Mouse (Mus musculus) kidney, embryonic 15.5 days (tissue): Measurements from ENCODE around the gene Kcnk6. TPM values are rescaled to one million over a fixed set of nuclear protein-coding genes. Genes with fewer than 3 reads are reported as not detected.
A peak's percentile ranks its signal among the peaks of the same experiment; 100 is the strongest.

Source experiments
- ATAC-seq: fragments of 200-750 bp; cut with Nextera tagmentation; replicated peaks from 2 replicates; pipeline ENCODE4 v1.8.0; 2017; ENCODE audit warnings: moderate TSS enrichment; ENCODE audit not compliant: low FRiP score
- H3K27ac ChIP-seq: fragments of 300-500 bp; sonication (generic); 2 replicates; pipeline ENCODE4 v1.5.1; 2015; ENCODE audit warnings: mild to moderate bottlenecking, inconsistent platforms
- H3K27me3 ChIP-seq: fragments of 300-500 bp; sonication (generic); 2 replicates; pipeline ENCODE4 v1.6.1; 2015; ENCODE audit warnings: inconsistent platforms
- H3K36me3 ChIP-seq: fragments of 300-500 bp; sonication (generic); 2 replicates; pipeline ENCODE4 v1.6.1; 2015; ENCODE audit warnings: inconsistent platforms
- H3K4me1 ChIP-seq: fragments of 300-500 bp; sonication (generic); 2 replicates; pipeline ENCODE4 v1.6.1; 2015; ENCODE audit warnings: inconsistent platforms
- H3K4me2 ChIP-seq: fragments of 300-500 bp; sonication (generic); 2 replicates; pipeline ENCODE4 v1.6.1; 2015; ENCODE audit warnings: moderate library complexity, mild to moderate bottlenecking, inconsistent platforms
- H3K4me3 ChIP-seq: fragments of 300-500 bp; sonication (generic); replicated peaks from 2 replicates; pipeline ENCODE4 v1.5.1; 2015; ENCODE audit warnings: mild to moderate bottlenecking, inconsistent platforms
- H3K9ac ChIP-seq: fragments of 300-500 bp; sonication (generic); 2 replicates; pipeline ENCODE4 v1.6.1; 2015; ENCODE audit warnings: mild to moderate bottlenecking, inconsistent platforms
- H3K9me3 ChIP-seq: fragments of 300-500 bp; sonication (generic); replicated peaks from 2 replicates; pipeline ENCODE4 v1.6.1; 2016; ENCODE audit warnings: inconsistent platforms
- WGBS: fragments of 180-500 bp; shearing (Covaris S2); methylation state at CpG from one replicate; pipeline ENCODE4 v1.1.7; 2015; ENCODE audit warnings: mixed read lengths; 5-methylcytosine and 5-hydroxymethylcytosine counted together
- polyA plus RNA-seq: library from polyadenylated mRNA; unstranded; fragments of >200 nt; fragmentation: Nextera tagmentation; extraction: Ambion mirVana; gene quantifications from 2 replicates; pipeline ENCODE4 v1.2.1, GENCODE M21; 2015

Gene Kcnk6
- polyA plus RNA-seq, 1 experiment from 2014 or later = 1.7 TPM

DNA sequence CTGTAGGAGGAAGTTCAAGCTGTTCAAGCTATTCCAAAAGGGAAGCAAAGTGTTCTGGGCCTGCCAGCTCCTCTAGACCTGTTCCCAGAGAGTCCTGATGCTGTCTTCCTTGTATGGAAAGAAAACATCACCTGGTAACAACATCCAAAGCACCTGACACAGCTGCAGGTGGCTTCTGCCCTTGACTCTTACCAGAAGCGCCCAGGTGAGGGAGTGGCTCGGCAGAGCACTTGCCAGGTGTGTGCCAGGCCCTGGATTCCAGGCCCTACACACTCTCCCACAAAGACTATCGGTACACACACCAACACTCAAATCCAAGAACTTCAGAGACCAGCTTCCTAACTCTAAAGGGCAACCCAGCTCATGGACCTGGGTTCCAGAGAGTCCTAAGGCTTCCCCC, 31.5 kb upstream of the Kcnk6 start:
- H3K9me3 ChIP-seq = no peaks in the 10 kb centered on the region
- H3K4me1 ChIP-seq = peaks cover 46% of the 10 kb centered on the region
- no peak for ATAC-seq
- no peak overlapping the region for H3K4me2 ChIP-seq
- H3K36me3 ChIP-seq = peaks cover 5% of the 10 kb centered on the region; the same call in 1 of the 2 replicates
- no peaks in the 10 kb centered on the region for H3K27me3 ChIP-seq
- 91% methylated on average over 3 of the region's 3 CpGs for WGBS
- no peak overlapping the region for H3K9ac ChIP-seq
- H3K27ac ChIP-seq = no peak overlapping the region
- no peak overlapping the region for H3K4me3 ChIP-seq

DNA sequence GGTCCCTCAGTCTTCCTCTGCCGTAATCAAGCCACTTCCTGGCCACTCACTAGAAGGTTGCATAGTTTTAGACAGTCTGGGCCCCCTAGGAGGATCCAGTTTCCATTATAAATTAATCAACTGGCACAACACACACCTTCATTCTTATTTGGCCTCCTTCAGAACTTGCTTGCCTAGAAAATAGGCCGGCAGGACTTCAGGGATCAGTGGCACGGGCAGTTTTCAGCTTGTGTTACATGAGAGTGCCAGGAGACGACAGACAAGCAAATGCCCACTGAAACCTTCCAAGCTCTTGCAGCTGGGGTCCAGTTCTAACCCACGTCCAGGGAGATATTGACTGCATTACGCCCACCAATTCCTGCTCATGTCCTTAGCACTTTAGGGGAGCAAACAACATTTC, 29.8 kb upstream of the Kcnk6 start:
- no peak overlapping the region for H3K4me2 ChIP-seq
- no peaks in the 10 kb centered on the region for H3K27me3 ChIP-seq
- no peak overlapping the region for H3K4me3 ChIP-seq
- H3K9ac ChIP-seq = no peak overlapping the region
- 43% methylated on average over 6 of the region's 6 CpGs for WGBS
- H3K36me3 ChIP-seq = peaks cover 13% of the 10 kb centered on the region; the same call in 1 of the 2 replicates
- ATAC-seq = no peak
- peaks cover 42% of the 10 kb centered on the region for H3K4me1 ChIP-seq
- H3K9me3 ChIP-seq = no peaks in the 10 kb centered on the region
- no peak overlapping the region for H3K27ac ChIP-seq

DNA sequence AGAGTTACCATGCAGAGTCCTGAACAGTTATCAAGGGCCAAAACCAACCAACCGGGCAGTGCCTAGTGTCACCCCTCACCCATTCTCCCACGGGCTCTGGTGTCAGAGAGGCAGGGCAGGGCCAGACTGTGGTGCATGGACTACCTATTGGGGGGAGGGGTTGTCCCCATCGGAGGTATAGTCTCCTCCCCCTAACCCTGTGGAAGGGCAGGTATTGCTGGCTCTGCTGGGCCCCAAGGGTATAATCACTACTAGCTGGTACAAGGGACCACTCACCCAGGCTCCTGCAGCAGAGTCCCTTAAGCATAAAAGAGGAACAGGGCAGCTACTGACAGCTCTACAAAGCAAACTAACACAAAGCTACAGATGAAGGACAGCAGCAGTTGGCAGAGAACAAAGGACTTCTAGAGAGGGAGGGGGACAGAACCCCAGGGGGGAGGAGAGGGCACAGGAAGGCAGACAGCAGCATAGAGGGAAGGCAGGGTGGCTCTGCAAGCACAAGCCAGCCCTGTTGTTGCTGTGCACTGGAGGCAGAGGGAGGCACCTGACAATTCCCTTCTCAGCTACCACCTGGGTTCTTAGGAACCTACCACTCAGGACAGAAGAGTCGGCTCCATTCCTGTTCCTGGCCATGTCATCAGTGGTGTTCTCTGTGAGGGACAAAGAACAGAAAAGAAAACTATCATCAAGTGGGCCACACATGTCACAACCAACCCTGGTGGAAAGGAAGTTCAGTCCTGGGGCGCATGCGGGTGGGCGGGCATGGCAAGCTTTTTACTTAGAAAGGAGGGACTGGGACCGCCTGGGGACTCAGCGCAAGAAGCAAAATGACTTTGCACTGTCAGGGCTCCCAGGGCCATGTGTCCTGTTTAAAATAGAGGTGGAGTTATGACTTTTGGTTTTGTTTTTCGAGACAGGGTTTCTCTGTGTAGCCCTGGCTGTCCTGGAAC, 27.7 kb upstream of the Kcnk6 start:
- no peaks in the 10 kb centered on the region for H3K9me3 ChIP-seq
- no peak overlapping the region for H3K4me2 ChIP-seq
- WGBS = 74% methylated on average over 10 of the region's 10 CpGs
- H3K27me3 ChIP-seq = no peaks in the 10 kb centered on the region
- H3K27ac ChIP-seq = no peak overlapping the region
- peaks cover 27% of the 10 kb centered on the region for H3K4me1 ChIP-seq
- ATAC-seq = no peak
- no peak overlapping the region for H3K4me3 ChIP-seq
- H3K9ac ChIP-seq = no peak overlapping the region
- peaks cover 26% of the 10 kb centered on the region for H3K36me3 ChIP-seq

DNA sequence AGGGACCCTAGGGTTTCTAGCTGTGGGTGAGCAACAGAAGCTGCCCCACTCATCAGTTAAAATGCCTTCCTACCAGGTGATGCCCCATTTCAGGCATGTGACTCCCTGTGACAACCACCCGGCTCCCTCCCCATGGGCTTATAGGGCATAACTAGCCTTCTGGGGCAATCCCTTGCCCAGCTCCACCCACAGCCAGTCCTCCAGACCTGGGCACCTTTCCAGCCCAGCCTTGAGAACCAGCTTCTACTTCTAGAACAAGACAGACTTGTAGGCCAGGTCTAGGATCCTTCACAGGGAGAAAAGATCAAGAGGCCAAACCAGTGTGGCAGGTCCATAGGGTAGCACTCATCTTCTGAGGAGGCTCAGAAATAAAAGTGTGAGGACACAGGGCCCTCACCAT, 25.1 kb upstream of the Kcnk6 start:
- Histone ChIP-seq H3K4me2 (no peak overlapping the region), H3K36me3 (peaks cover 27% of the 10 kb centered on the region), H3K9me3 (no peaks in the 10 kb centered on the region), H3K4me3 (no peak overlapping the region), H3K27me3 (no peaks in the 10 kb centered on the region), H3K27ac (no peak overlapping the region), H3K4me1 (peaks cover 29% of the 10 kb centered on the region), H3K9ac (no peak overlapping the region)
- WGBS = 80% methylated on average over 1 of the region's 1 CpGs
- no peak for ATAC-seq

DNA sequence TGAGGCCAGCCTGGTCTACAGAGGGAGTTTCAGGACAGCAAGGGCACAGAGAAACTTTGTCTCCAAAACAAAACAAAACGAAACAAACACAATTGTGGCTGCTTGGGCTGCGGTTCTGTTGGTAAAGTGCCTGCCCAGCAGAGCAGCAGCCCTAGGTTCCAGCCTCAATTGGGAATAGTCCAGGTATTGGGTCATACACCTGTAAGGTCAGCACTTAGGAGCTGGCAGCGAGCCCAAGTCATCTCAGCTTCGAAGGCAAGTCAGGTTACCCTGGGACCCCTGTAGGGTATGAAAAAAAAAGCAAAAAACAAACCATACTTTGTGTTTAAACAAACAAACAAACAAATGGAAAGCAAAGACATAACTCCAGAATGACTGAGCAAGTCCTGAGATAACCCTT, 23.6 kb upstream of the Kcnk6 start:
- no peak overlapping the region for H3K4me2 ChIP-seq
- H3K4me3 ChIP-seq = no peak overlapping the region
- H3K27me3 ChIP-seq = no peaks in the 10 kb centered on the region
- H3K27ac ChIP-seq = no peak overlapping the region
- no peaks in the 10 kb centered on the region for H3K9me3 ChIP-seq
- ATAC-seq = no peak
- peaks cover 27% of the 10 kb centered on the region for H3K36me3 ChIP-seq
- 79% methylated on average over 4 of the region's 4 CpGs for WGBS
- no peak overlapping the region for H3K9ac ChIP-seq
- peaks cover 22% of the 10 kb centered on the region for H3K4me1 ChIP-seq

DNA sequence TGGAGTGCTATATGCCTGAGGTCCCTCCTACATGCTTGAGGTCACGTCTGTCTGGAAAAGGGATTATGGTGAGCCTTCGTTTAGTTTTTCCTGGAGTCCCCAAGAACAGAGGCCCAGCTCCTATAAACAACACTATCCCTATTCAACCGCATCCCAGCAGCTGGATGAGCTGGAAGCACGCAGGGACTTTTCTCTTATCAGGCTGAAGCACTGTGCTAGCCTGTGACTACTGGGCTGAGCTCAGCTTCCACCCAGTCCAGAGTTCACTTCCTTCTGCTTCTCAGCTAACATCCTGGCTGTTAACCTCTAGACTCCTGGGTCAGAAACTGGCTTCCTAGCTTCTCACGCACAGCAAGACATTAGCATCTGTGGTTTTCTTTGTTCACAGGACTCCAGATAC, 21.5 kb upstream of the Kcnk6 start:
- peaks cover 26% of the 10 kb centered on the region for H3K4me1 ChIP-seq
- no peak overlapping the region for H3K4me2 ChIP-seq
- H3K9ac ChIP-seq = no peak overlapping the region
- 0 out of 2 replicates have a peak, but pooled peaks have one; percentile 50 for ATAC-seq
- no peak overlapping the region for H3K4me3 ChIP-seq
- peaks cover 8% of the 10 kb centered on the region; the same call in 1 of the 2 replicates for H3K27me3 ChIP-seq
- peaks cover 22% of the 10 kb centered on the region for H3K36me3 ChIP-seq
- WGBS = 20% methylated on average over 5 of the region's 5 CpGs
- no peaks in the 10 kb centered on the region for H3K9me3 ChIP-seq
- 0 out of 2 replicates have a peak overlapping the region, but pooled peaks have one; percentile 23 for H3K27ac ChIP-seq

DNA sequence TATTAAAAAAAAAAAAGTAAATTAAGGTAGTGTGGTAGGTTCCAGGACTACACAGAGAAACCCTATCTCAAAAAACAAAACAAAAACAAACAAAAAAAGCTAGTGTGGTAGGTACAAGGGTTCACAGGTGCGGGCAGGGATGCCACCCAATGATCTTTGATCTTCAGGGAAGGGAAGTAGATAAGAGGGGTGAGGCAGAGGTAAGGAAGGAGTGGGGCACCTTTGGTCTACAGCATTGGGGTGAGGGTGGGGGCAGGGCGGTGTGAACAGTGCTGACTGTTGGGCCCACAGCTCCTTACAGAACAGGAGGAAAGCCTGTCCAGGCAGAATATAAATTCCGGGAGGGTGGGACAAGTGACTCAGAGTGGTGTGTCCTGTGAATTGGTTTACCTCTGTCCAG, 18.9 kb upstream of the Kcnk6 start:
- Histone ChIP-seq H3K9ac (no peak overlapping the region), H3K4me2 (no peak overlapping the region), H3K27me3 (peaks cover 8% of the 10 kb centered on the region; the same call in 1 of the 2 replicates), H3K36me3 (peaks cover 19% of the 10 kb centered on the region; the same call in 1 of the 2 replicates), H3K4me1 (peaks cover 42% of the 10 kb centered on the region), H3K27ac (no peak overlapping the region), H3K9me3 (no peaks in the 10 kb centered on the region), H3K4me3 (no peak overlapping the region)
- 78% methylated on average over 3 of the region's 3 CpGs for WGBS
- no peak for ATAC-seq

DNA sequence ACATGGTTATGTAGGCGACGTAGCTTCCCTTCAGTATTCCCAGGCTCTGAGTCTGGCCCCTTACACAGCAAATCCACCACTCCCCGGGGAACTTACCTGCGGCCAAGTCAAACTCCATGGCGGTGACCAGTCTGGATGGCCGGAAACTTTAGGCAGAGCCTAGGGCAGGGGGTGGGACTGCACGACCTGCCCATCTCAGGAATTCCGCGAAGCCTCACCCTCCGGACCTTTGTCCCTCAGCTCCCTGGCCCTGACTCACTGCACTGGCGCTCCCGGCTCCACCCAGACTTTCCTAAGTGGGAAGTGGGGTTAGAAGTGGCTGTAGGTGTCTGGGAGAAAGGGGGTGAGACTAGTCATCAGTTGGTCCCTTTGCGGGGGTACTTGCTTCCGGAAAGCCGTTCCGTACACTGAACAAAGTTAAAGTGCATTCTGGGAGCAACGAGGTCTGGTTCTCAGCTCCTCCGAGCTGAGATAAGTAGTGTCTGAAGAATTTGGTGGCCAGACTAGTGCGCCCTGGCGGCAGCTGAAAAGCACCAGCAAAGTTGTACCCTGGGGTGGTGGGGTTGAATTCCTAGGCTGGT, 16.0 kb upstream of the Kcnk6 start, which contains the start of gene 2200002D01Rik:
TSS of gene 2200002D01Rik (minus strand) at position 206 of the 581 bp plus-strand sequence.
- Histone ChIP-seq H3K4me3 (peak within 1 kb of the TSS; percentile 35), H3K9me3 (no peaks in the 10 kb centered on the region), H3K4me2 (peak within 1 kb of the TSS; percentile 67), H3K36me3 (peaks cover 34% of the 10 kb centered on the region), H3K27me3 (peaks cover 8% of the 10 kb centered on the region; the same call in 1 of the 2 replicates), H3K27ac (peak within 1 kb of the TSS; percentile 66), H3K4me1 (peaks cover 34% of the 10 kb centered on the region), H3K9ac (peak within 1 kb of the TSS; percentile 35; the same call in 1 of the 2 replicates)
- WGBS = 11% methylated on average over 20 of the region's 20 CpGs
- peak; percentile 63; the same call in 1 of the 2 replicates for ATAC-seq

DNA sequence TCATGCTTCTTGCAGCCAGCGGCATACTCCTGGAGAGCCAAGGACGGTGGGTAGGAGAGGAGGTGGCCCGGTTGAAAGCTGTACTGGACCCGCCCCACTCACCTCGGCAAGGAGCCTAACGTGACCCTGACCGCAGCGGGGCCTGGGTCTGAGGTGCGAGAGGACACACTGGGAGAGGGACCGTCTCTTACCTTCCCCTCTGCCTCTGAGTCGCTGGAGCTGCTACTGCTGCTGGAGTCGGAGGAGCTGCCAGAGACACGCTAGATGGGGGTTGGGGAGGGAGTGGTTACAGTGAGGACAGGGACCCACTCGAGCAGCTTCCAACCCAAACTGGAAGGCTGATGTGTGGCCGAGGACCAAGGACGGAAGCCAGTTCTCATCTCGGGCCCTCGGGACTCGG, 15.4 kb upstream of the Kcnk6 start:
- ATAC-seq = 0 out of 2 replicates have a peak, but pooled peaks have one; percentile 7
- H3K36me3 ChIP-seq = peaks cover 34% of the 10 kb centered on the region
- peaks cover 8% of the 10 kb centered on the region; the same call in 1 of the 2 replicates for H3K27me3 ChIP-seq
- H3K9me3 ChIP-seq = no peaks in the 10 kb centered on the region
- peak overlapping the region; percentile 35 for H3K4me3 ChIP-seq
- H3K4me2 ChIP-seq = peak overlapping the region; percentile 67
- H3K4me1 ChIP-seq = peaks cover 30% of the 10 kb centered on the region
- peak overlapping the region; percentile 35; the same call in 1 of the 2 replicates for H3K9ac ChIP-seq
- WGBS = 16% methylated on average over 19 of the region's 19 CpGs
- 0 out of 2 replicates have a peak overlapping the region, but pooled peaks have one; percentile 66 for H3K27ac ChIP-seq

DNA sequence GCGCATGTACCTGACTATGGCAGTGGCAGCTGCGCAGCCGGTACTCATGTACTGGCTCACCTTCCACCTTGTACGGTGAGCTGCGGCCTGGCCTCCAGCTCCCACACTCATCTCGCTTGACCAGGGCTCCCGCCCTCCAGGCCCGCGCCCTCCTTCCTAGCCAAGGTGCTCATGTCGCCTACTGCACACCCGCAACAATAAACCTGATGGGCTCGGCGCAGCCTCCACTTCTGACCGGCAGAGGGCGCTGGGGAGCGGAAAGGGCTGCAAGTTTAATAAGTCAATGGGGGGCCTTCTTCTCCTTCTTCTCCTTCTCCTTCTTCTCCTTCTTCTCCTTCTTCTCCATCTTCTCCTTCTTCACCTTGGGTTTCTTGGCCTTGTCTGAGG, 15.0 kb upstream of the Kcnk6 start:
- Histone ChIP-seq H3K27ac (no peak overlapping the region), H3K36me3 (peaks cover 34% of the 10 kb centered on the region), H3K9me3 (no peaks in the 10 kb centered on the region), H3K9ac (peak overlapping the region; percentile 35; the same call in 1 of the 2 replicates), H3K4me2 (peak overlapping the region; percentile 67), H3K4me1 (peaks cover 30% of the 10 kb centered on the region), H3K4me3 (peak overlapping the region; percentile 35), H3K27me3 (peaks cover 8% of the 10 kb centered on the region; the same call in 1 of the 2 replicates)
- 23% methylated on average over 16 of the region's 16 CpGs for WGBS
- no peak for ATAC-seq

DNA sequence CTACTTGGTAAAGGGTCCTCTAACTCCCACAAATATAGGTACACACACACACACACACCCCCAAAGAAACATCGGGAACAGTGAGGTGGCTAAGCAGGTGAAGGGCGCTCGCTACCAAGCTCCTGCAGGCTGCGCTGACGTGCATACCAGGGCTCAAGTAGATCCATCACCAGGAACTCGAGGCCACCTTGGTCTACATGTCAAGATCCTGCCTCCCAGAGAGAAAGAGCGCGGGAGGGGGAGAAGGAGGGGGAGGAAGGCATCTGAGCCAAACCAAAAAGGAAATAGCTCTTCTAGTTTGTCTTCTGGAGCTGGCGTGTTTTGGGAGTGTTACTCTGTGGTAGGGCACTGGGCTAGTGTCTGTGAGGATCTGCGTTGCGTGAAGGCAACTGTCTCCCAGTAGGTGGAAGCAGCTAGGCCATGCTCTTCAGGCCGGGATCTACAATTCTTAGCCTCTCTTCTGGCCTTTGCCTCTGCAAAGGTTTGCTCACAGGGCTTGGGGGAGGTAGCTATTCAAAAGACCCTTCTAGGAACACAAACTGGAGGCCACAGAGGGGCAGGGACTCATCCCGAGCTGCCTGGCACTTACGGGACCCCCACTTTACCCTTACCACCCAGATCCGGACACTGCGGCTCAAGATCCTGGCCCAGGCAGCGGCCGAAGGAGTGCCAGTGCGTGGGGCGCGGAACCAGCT, 14.5 kb upstream of the Kcnk6 start:
- Histone ChIP-seq H3K4me3 (peak overlapping the region; percentile 35; the same call in 1 of the 2 replicates), H3K27me3 (peaks cover 8% of the 10 kb centered on the region; the same call in 1 of the 2 replicates), H3K4me2 (peak overlapping the region; percentile 67), H3K36me3 (peaks cover 34% of the 10 kb centered on the region), H3K9ac (no peak overlapping the region), H3K4me1 (peaks cover 34% of the 10 kb centered on the region), H3K27ac (no peak overlapping the region), H3K9me3 (no peaks in the 10 kb centered on the region)
- ATAC-seq = no peak
- 86% methylated on average over 21 of the region's 21 CpGs for WGBS
